Mouse (Mus musculus) adrenal gland, adult (tissue): ENCODE measurements around the gene Nr1i3.

ENCODE experiments used
- DNase-seq, 2 experiments: peaks; one replicate each; pipeline ENCODE4 v3.0.0; 2022 to 2023; ENCODE audit warnings: low spot score in 1 of 2; ENCODE audit not compliant: inconsistent age in 2 of 2

Nr1i3 gene

GRCm38 (mm10) chr1:171213801-171214496 is at the start of gene Nr1i3:
Gene Nr1i3, plus strand, starts transcription at chr1:171213970.
- DNase-seq: no peak

GRCm38 (mm10) chr1:171164258-171164657 is 49.5 kb upstream of the Nr1i3 start:
- DNase-seq: peak in 1 of 2 experiments; percentile 76

GRCm38 (mm10) chr1:171165629-171166345 is 48.0 kb upstream of the Nr1i3 start:
- peak in 1 of 2 experiments; percentile 35 for DNase-seq

- peak in 1 of 2 experiments; percentile 45 for DNase-seq
Observed at GRCm38 (mm10) chr1:171168906-171169305, 44.9 kb upstream of the Nr1i3 start.

- DNase-seq: no peak
Observed at GRCm38 (mm10) chr1:171169913-171170312, 43.9 kb upstream of the Nr1i3 start.

- DNase-seq: peak in 1 of 2 experiments; percentile 49
Observed at GRCm38 (mm10) chr1:171171138-171171537, 42.6 kb upstream of the Nr1i3 start.

GRCm38 (mm10) chr1:171172779-171173178 is 41.0 kb upstream of the Nr1i3 start:
- DNase-seq: no peak

- peak in 1 of 2 experiments; percentile 45 for DNase-seq
Observed at GRCm38 (mm10) chr1:171179487-171180171, 34.1 kb upstream of the Nr1i3 start.

GRCm38 (mm10) chr1:171183025-171183424 is 30.7 kb upstream of the Nr1i3 start:
- DNase-seq: no peak

GRCm38 (mm10) chr1:171183620-171184019 is 30.1 kb upstream of the Nr1i3 start:
- peak; percentile 44 to 64 for DNase-seq

- DNase-seq: peak; percentile 45 to 79
Observed at GRCm38 (mm10) chr1:171184314-171184713, 29.5 kb upstream of the Nr1i3 start.

GRCm38 (mm10) chr1:171185655-171186054 is 28.1 kb upstream of the Nr1i3 start:
- no peak for DNase-seq

GRCm38 (mm10) chr1:171187851-171188700 is 25.7 kb upstream of the Nr1i3 start:
- peak; percentile 22 to 60 for DNase-seq

- DNase-seq: peak in 1 of 2 experiments; percentile 43
Observed at GRCm38 (mm10) chr1:171189046-171189445, 24.7 kb upstream of the Nr1i3 start.

- DNase-seq: peak; percentile 38 to 77
Observed at GRCm38 (mm10) chr1:171189476-171190114, 24.2 kb upstream of the Nr1i3 start.

- DNase-seq: no peak
Observed at GRCm38 (mm10) chr1:171190832-171191231, 22.9 kb upstream of the Nr1i3 start.

GRCm38 (mm10) chr1:171192283-171192682 is 21.5 kb upstream of the Nr1i3 start:
- DNase-seq: peak; percentile 33 to 73

GRCm38 (mm10) chr1:171193093-171193840 is 20.5 kb upstream of the Nr1i3 start:
- DNase-seq: peak; percentile 27 to 72
